Mouse (Mus musculus) ES-E14 (cell line): Measurements from ENCODE around the gene Ptprg. TPM values are rescaled to one million over a fixed set of nuclear protein-coding genes. Genes with fewer than 3 reads are reported as not detected.

Experiments
- DNase-seq: peaks from one replicate; pipeline ENCODE4 v3.0.0-alpha.2; 2013; ENCODE audit warnings: low read depth, low spot score
- H3K27ac ChIP-seq: 2 replicates; pipeline ENCODE4 v1.5.1; 2012; ENCODE audit warnings: low read depth, mild to moderate bottlenecking, low read length, moderate library complexity, mixed read lengths; ENCODE audit not compliant: poor library complexity, insufficient read depth, severe bottlenecking
- H3K36me3 ChIP-seq: 2 replicates; pipeline ENCODE4 v1.6.1; 2012; ENCODE audit warnings: mild to moderate bottlenecking, low read length, moderate library complexity, mixed read lengths; ENCODE audit not compliant: control insufficient read depth, poor library complexity, insufficient read depth, severe bottlenecking
- H3K4me1 ChIP-seq, 2 experiments: fragments of 150-350 bp in 1 of 2; sonication (generic) in 1 of 2; 2 replicates each; pipeline ENCODE4 v1.6.1; 2012; ENCODE audit warnings: low read length in 2 of 2, mild to moderate bottlenecking in 1 of 2, mixed read lengths in 1 of 2; ENCODE audit not compliant: control insufficient read depth in 2 of 2, insufficient read depth in 2 of 2, poor library complexity in 1 of 2
- H3K4me3 ChIP-seq, 2 experiments: fragments of 150-350 bp in 1 of 2; sonication (generic) in 1 of 2; 2 replicates each; pipeline ENCODE4 v1.5.1; 2012; ENCODE audit warnings: low read length in 2 of 2, low read depth in 1 of 2, mild to moderate bottlenecking in 1 of 2, mixed read lengths in 1 of 2; ENCODE audit not compliant: insufficient read depth in 1 of 2, poor library complexity in 1 of 2, severe bottlenecking in 1 of 2
- H3K9ac ChIP-seq: 2 replicates; pipeline ENCODE4 v1.6.1; 2012; ENCODE audit warnings: low read depth, mild to moderate bottlenecking, low read length, mixed read lengths; ENCODE audit not compliant: poor library complexity, insufficient read depth, severe bottlenecking
- H3K9me3 ChIP-seq: fragments of 150-350 bp; sonication (generic); 2 replicates; pipeline ENCODE4 v1.6.1; 2012; ENCODE audit warnings: low read depth, mild to moderate bottlenecking, low read length; ENCODE audit not compliant: control insufficient read depth, insufficient read depth
- CHD2 ChIP-seq: IDR thresholded peaks from 2 replicates; pipeline ENCODE4 v1.6.1; 2014; ENCODE audit warnings: mild to moderate bottlenecking, low read depth, low read length, inconsistent platforms
- HCFC1 ChIP-seq: IDR thresholded peaks from 2 replicates; pipeline ENCODE4 v1.6.1; 2012; ENCODE audit warnings: low read length, inconsistent platforms, borderline replicate concordance; ENCODE audit not compliant: insufficient read depth
- MAFK ChIP-seq: IDR thresholded peaks from 2 replicates; pipeline ENCODE4 v1.6.1; 2014; ENCODE audit warnings: mild to moderate bottlenecking, low read depth, low read length, inconsistent platforms; ENCODE audit not compliant: insufficient read depth
- ZC3H11A ChIP-seq: IDR thresholded peaks from 2 replicates; pipeline ENCODE4 v1.6.1; 2012; ENCODE audit warnings: low read depth, mild to moderate bottlenecking, inconsistent platforms, low read length, borderline replicate concordance
- ZNF384 ChIP-seq: IDR thresholded peaks from 2 replicates; pipeline ENCODE4 v1.6.1; 2012; ENCODE audit warnings: low read depth, low read length, inconsistent platforms
- in situ Hi-C, 2 experiments: fragments of 600-800 bp; cut with MboI; formaldehyde crosslinking; loops; one replicate each; pipeline ENCODE4 v1.15.1; 2025; ENCODE audit warnings: low sequenced_read_pairs in 2 of 2, inconsistent platforms in 1 of 2; ENCODE audit not compliant: unreplicated experiment in 2 of 2
- total RNA-seq: library from RNA; depleted of rRNA; stranded (reverse); fragments of 300-350 nt; gene quantifications from 2 replicates; pipeline ENCODE4 v1.2.3, GENCODE M21; 2012

Ptprg gene
- total RNA-seq, 1 experiment, result 59.8 TPM

DNA sequence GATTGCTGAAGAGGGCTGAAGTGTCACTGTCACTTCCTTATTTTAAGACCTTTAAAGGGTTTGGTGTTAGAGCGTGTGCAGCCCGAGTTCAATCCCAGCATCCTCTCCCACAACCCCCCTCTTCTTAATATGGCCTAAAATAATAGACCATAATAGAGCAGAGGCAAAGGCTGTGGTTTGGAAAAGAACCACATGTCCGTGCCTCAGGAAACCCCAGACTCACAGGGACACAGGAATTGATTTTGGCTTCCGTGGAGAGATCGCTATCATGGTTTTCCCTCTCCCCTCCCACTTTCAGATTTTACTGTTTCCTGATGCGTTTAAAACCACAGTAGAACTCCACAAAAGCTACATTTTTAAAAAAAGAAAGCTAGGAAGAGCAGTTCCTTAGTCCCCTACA is 104.0 kb downstream of the Ptprg start:
- TF ChIP-seq ZNF384 (no peak), ZC3H11A (no peak), MAFK (no peak), CHD2 (no peak), HCFC1 (no peak)
- H3K4me1 ChIP-seq, result peaks cover 0 to 2% of the 10 kb centered on the region in 2 experiments; a peak in 1 of 4 replicates
- H3K9ac ChIP-seq, result no peak overlapping the region
- H3K4me3 ChIP-seq, result no peak overlapping the region
- no peak overlapping the region for H3K27ac ChIP-seq
- no peaks in the 10 kb centered on the region for H3K36me3 ChIP-seq
- no peaks in the 10 kb centered on the region for H3K9me3 ChIP-seq
- in situ Hi-C loops, result no loop called here
- DNase-seq, result no peak

DNA sequence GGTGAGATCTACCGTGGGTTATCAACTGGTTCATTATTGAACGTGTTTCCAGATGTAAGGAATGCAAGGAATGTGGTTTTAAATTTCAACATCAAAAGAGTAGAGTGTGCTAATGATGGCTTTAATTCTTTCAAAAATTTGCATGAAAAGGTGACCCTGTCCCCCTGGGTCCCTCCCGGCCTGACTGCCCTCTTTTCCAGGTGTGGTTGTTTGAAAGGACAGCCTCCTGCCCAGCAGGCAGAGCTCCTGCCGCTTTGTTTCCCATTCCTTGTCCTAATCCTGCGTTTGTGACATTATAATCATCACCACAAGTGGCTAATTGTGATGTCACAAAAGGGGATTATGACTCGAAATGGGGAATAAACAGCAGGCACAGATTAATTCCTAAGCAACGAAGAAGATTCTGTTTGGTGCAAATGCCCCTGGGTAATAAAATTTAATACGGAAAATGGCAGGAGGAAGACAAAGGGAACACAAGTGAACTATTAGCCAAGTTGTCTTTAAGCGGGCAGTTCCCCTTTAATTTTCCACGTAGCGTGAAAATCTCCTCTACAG is 110.4 kb downstream of the Ptprg start:
- in situ Hi-C loops, result no loop called here
- H3K4me1 ChIP-seq, result peaks cover 7 to 26% of the 10 kb centered on the region in 2 experiments
- no peak for TF ChIP-seq ZNF384
- no peak for TF ChIP-seq ZC3H11A
- TF ChIP-seq MAFK, result no peak
- no peak for TF ChIP-seq CHD2
- no peak for TF ChIP-seq HCFC1
- no peak overlapping the region for H3K4me3 ChIP-seq
- H3K36me3 ChIP-seq, result no peaks in the 10 kb centered on the region; the same call in 1 of the 2 replicates
- H3K27ac ChIP-seq, result no peak overlapping the region
- DNase-seq, result no peak
- no peaks in the 10 kb centered on the region for H3K9me3 ChIP-seq
- no peak overlapping the region for H3K9ac ChIP-seq

DNA sequence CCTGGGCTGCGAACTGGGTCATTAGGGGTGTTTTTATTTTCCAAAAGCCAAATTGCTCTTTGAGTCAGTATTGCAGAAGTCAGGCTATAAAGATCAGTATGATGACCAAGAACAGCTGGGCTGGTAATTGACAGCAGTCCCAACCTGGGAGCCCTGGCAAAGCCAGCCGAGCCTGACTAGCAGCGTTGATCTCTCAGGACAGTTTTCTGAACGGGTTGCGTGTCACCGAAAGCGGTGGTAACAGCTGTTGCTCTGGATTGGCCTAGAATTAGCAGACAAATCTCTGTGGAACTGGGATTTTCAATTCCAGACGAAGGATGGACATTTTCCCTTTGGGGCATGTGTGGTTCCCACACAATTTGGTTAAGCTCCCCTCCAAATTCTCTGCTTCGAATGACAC is 111.0 kb downstream of the Ptprg start:
- H3K27ac ChIP-seq, result no peak overlapping the region
- no peaks in the 10 kb centered on the region for H3K9me3 ChIP-seq
- H3K4me3 ChIP-seq, result no peak overlapping the region
- in situ Hi-C loops, result no loop called here
- H3K4me1 ChIP-seq, result peaks cover 7 to 26% of the 10 kb centered on the region in 2 experiments
- DNase-seq, result no peak
- H3K9ac ChIP-seq, result no peak overlapping the region
- TF ChIP-seq CHD2 (no peak), ZNF384 (no peak)
- H3K36me3 ChIP-seq, result no peaks in the 10 kb centered on the region; the same call in 1 of the 2 replicates

DNA sequence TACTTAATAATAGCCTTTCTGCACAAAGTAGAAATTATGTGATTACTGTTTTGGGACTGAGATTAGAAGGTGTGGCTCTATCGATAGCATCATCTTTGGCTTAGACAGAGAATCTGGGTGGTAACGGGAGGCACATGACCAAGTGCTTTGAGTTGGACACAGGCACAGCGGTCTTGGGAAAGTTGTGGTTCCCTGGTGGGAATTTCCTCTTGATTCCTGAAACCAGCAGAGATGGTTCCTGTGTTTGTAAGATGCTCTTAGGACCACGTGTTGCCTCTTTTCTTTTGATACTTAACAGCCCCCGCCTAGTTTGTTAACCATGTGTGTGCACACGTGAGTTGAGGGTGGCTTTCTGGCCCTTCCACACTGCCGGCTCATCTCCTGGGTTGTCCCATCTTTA is 111.7 kb downstream of the Ptprg start:
- Histone ChIP-seq H3K9me3 (no peaks in the 10 kb centered on the region), H3K27ac (no peak overlapping the region), H3K4me1 (peaks cover 7 to 27% of the 10 kb centered on the region in 2 experiments), H3K4me3 (no peak overlapping the region), H3K36me3 (no peaks in the 10 kb centered on the region; the same call in 1 of the 2 replicates), H3K9ac (no peak overlapping the region)
- in situ Hi-C loops, result no loop called here
- TF ChIP-seq ZC3H11A (no peak), CHD2 (no peak), MAFK (no peak), HCFC1 (no peak), ZNF384 (no peak)
- no peak for DNase-seq

DNA sequence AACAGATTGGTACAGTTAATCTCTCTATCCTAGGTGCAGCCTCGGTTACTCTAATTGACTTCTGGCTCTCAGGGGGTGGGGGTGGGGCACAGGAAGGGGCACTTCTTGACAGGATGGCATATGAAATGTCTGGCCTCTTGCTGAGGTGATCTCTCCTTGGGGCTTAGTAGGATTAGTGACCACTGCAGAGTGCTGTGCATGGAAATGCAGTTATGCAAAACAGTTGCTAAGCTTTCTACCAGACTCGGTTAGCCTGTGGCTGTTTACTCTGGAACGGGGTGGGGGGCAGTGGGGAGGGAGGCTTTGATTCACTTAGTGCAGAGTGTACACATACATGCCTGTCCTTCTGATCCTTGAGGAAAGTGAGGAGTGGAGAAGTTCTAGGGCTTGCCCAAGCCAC is 114.4 kb downstream of the Ptprg start:
- no peak overlapping the region for H3K9ac ChIP-seq
- no peak overlapping the region for H3K27ac ChIP-seq
- H3K36me3 ChIP-seq, result no peaks in the 10 kb centered on the region; the same call in 1 of the 2 replicates
- H3K9me3 ChIP-seq, result no peaks in the 10 kb centered on the region
- in situ Hi-C loops, result no loop called here
- peaks cover 10 to 37% of the 10 kb centered on the region in 2 experiments for H3K4me1 ChIP-seq
- H3K4me3 ChIP-seq, result no peak overlapping the region
- TF ChIP-seq HCFC1 (no peak), ZNF384 (no peak), MAFK (no peak), ZC3H11A (no peak), CHD2 (no peak)
- no peak for DNase-seq
